Mouse (Mus musculus): Measurements from ENCODE around the gene Ppp2r3a. TPM values are rescaled to one million over a fixed set of nuclear protein-coding genes. Genes with fewer than 3 reads are reported as not detected.

Ppp2r3a gene
- 1.3 TPM for total RNA-seq (2023)

GRCm38 (mm10) chr9:101251644-101252337 is at the start of gene Ppp2r3a:
Gene Ppp2r3a, minus strand, starts transcription at chr9:101251795.

GRCm38 (mm10) chr9:101073987-101074331 is 177.6 kb downstream of the Ppp2r3a start, which contains the start of gene Msl2:
Gene Msl2, plus strand, starts transcription at chr9:101074101.

Other genes with a start within 250 kb of the Ppp2r3a start
- 19.2 TPM for gene Pccb, start 216.9 kb downstream of the Ppp2r3a start, total RNA-seq (2023)
- gene Msl2, start 177.7 kb downstream of the Ppp2r3a start, total RNA-seq (2023): 155 TPM

All from CD4-positive naive resting alpha-beta T cell, adult 57 days (primary cell).